In the genomic region with DNA sequence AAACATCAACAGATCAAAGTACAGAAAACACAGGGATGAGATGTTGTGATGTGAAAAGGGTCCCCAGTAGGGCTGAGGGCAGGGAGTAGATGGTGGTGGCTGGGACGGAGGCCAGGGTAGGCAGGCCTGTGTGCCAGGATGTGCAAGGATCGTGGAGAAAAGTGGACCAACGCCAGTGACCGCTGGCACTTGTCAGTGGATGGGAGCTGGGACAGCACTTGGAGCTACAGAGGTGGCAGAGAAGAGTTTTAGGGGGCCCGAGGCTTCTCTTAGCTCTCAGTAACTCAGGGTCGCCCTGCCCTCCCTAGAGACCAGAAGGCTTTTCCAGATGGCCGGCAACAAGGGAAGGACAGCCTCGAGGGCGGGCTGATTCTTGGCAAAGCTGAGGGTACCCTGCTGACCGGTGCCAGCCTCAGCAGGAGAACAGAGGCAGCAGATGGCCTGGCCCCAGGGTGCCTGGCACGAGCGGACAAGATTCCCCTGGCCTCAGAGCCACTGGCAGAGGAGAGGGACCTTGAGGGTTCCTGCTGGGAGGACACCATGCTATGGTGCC, we compare ENCODE assay signal across 11 mouse cellular contexts. TPM values are rescaled to one million over a fixed set of nuclear protein-coding genes. Genes with fewer than 3 reads are reported as not detected.
DNase-seq lines count a peak whose midpoint lies in the region; ATAC-seq lines count a peak whose summit lies in the region.
"Had no signal": no experiment of that assay in that cellular context is flagged by ENCODE, and none has a peak within 500 bp of the region (broad histone marks: within the 10 kb centered on the region; RNA-seq: fewer than 3 reads in every experiment).

No protein-coding gene starts in this region.

- 0 out of 2 replicates have a peak, but pooled peaks have one; percentile 6 for ATAC-seq in neural tube, embryonic 15.5 days (ENCODE audit: low FRiP score)
- ATAC-seq in forebrain, embryonic 15.5 days (replicated peaks): peak; percentile 44

- peaks cover 56% of the 10 kb centered on the region for H3K4me1 ChIP-seq in neural tube, embryonic 15.5 days
- H3K4me1 ChIP-seq in forebrain, embryonic 15.5 days: peaks cover 69% of the 10 kb centered on the region

- H3K4me3 ChIP-seq in neural tube, embryonic 15.5 days (replicated peaks): no peak overlapping the region
- no peak overlapping the region for H3K4me3 ChIP-seq in forebrain, embryonic 15.5 days

- H3K4me2 ChIP-seq in neural tube, embryonic 15.5 days: no peak overlapping the region
- peak overlapping the region; percentile 4; the same call in 1 of the 2 replicates for H3K4me2 ChIP-seq in forebrain, embryonic 15.5 days (replicated peaks)

- no peak overlapping the region; the same call in 1 of the 2 replicates for H3K9ac ChIP-seq in neural tube, embryonic 15.5 days (replicated peaks)
- H3K9ac ChIP-seq in forebrain, embryonic 15.5 days (replicated peaks): no peak overlapping the region

- H3K27me3 ChIP-seq in neural tube, embryonic 15.5 days (replicated peaks): peaks cover 30% of the 10 kb centered on the region
- no peaks in the 10 kb centered on the region for H3K27me3 ChIP-seq in forebrain, embryonic 15.5 days

- no peaks in the 10 kb centered on the region for H3K9me3 ChIP-seq in neural tube, embryonic 15.5 days (replicated peaks)
- H3K9me3 ChIP-seq in forebrain, embryonic 15.5 days: no peaks in the 10 kb centered on the region

- peaks cover 4% of the 10 kb centered on the region; the same call in 1 of the 2 replicates for H3K36me3 ChIP-seq in neural tube, embryonic 15.5 days
- H3K36me3 ChIP-seq in forebrain, embryonic 15.5 days: no peaks in the 10 kb centered on the region

- WGBS in neural tube, embryonic 15.5 days: 47% methylated on average over 12 of the region's 12 CpGs
- WGBS in forebrain, embryonic 15.5 days: 43% methylated on average over 12 of the region's 12 CpGs

- peak; percentile 74 for DNase-seq in adrenal gland, postnatal 10 days
- no peak for DNase-seq in adrenal gland, adult 18-20 months (ENCODE audit: low spot score in 2 of 2)
- DNase-seq in neural tube, embryonic 10.5 days (ENCODE audit: extremely low spot score, low spot score): no peak
- peak; percentile 58 to 78 for DNase-seq in layer of hippocampus, postnatal 14 days (ENCODE audit: low spot score in 2 of 2)
- DNase-seq in lung, adult 18-20 months: no peak
- DNase-seq in B cell, adult 2 months: no peak

- peak overlapping the region; percentile 46 for H3K27ac ChIP-seq in neural tube, embryonic 15.5 days (replicated peaks)
- peak overlapping the region; percentile 50 for H3K27ac ChIP-seq in forebrain, embryonic 15.5 days (replicated peaks)
- H3K27ac ChIP-seq: kidney, postnatal 0 days; macrophage had no signal

RNA-seq across cellular contexts. Expression of gene Srcin1, which starts 32.7 kb away (rescaled TPM):
- 10 to 100 TPM in 1 of 2 experiments, 1 to 10 TPM in 1; 7.1 to 10.1 TPM for total RNA-seq in adrenal gland, postnatal 10 days (2021)
- 10 to 100 TPM; 11.4 to 12.3 TPM for total RNA-seq in adrenal gland, adult 18-20 months (2021)
- polyA plus RNA-seq in neural tube, embryonic 15.5 days (2015; fragmentation: Nextera tagmentation; extraction: Ambion mirVana): 7.2 and 10.5 TPM in 2 replicates
- polyA plus RNA-seq in forebrain, embryonic 15.5 days (2015; fragmentation: Nextera tagmentation; extraction: Ambion mirVana): 10.8 and 11.6 TPM in 2 replicates
- total RNA-seq in layer of hippocampus, postnatal 14 days (2021): 100 to 1,000 TPM; 309 to 331 TPM

RNA-seq across cellular contexts. Expression of gene 4933428G20Rik, which starts 43.1 kb away (rescaled TPM):
- total RNA-seq in adrenal gland, postnatal 10 days (2021): under 1 TPM in 1 of 2 experiments, not detected in 1; 0.18 TPM
- total RNA-seq in adrenal gland, adult 18-20 months (2021): under 1 TPM; 0.19 to 0.20 TPM
- 1.2 and 1.4 TPM in 2 replicates for polyA plus RNA-seq in neural tube, embryonic 15.5 days (2015; fragmentation: Nextera tagmentation; extraction: Ambion mirVana)
- polyA plus RNA-seq in forebrain, embryonic 15.5 days (2015; fragmentation: Nextera tagmentation; extraction: Ambion mirVana): 1.0 and 1.1 TPM in 2 replicates
- total RNA-seq in layer of hippocampus, postnatal 14 days (2021): not detected
- polyA plus RNA-seq: macrophage; small intestine, adult 2 months had no signal

Comparison
In these comparisons a context has a peak if more than half of its experiments do, and no peak if none do; other contexts are left out.
1. DNase-seq: peak in adrenal gland, postnatal 10 days (single experiment) and layer of hippocampus, postnatal 14 days (2 of 2); none in adrenal gland, adult 18-20 months (0 of 2), neural tube, embryonic 10.5 days (single experiment), lung, adult 18-20 months (0 of 2) and B cell, adult 2 months (0 of 2).
2. RNA of gene Srcin1, which starts 32.7 kb away (total RNA-seq): 309 to 331 TPM in layer of hippocampus, postnatal 14 days; 11.4 to 12.3 TPM in adrenal gland, adult 18-20 months and 7.1 to 10.1 TPM in adrenal gland, postnatal 10 days; every median in the first group is over 10 times any median in the second.